Mouse (Mus musculus): ENCODE data around the gene Ptpn9. TPM values are rescaled to one million over a fixed set of nuclear protein-coding genes. Genes with fewer than 3 reads are reported as not detected.
A peak's percentile ranks its signal among the peaks of the same experiment; 100 is the strongest.

Ptpn9 gene
- total RNA-seq (2012; rRNA removed) (10.4 and 11.3 TPM in 2 replicates), total RNA-seq (2014; rRNA removed) (10.4 and 10.9 TPM in 2 replicates), polyA plus RNA-seq (2012; ENCODE audit: insufficient read length, low read depth) (17.7 and 21.3 TPM in 2 replicates)

DNA sequence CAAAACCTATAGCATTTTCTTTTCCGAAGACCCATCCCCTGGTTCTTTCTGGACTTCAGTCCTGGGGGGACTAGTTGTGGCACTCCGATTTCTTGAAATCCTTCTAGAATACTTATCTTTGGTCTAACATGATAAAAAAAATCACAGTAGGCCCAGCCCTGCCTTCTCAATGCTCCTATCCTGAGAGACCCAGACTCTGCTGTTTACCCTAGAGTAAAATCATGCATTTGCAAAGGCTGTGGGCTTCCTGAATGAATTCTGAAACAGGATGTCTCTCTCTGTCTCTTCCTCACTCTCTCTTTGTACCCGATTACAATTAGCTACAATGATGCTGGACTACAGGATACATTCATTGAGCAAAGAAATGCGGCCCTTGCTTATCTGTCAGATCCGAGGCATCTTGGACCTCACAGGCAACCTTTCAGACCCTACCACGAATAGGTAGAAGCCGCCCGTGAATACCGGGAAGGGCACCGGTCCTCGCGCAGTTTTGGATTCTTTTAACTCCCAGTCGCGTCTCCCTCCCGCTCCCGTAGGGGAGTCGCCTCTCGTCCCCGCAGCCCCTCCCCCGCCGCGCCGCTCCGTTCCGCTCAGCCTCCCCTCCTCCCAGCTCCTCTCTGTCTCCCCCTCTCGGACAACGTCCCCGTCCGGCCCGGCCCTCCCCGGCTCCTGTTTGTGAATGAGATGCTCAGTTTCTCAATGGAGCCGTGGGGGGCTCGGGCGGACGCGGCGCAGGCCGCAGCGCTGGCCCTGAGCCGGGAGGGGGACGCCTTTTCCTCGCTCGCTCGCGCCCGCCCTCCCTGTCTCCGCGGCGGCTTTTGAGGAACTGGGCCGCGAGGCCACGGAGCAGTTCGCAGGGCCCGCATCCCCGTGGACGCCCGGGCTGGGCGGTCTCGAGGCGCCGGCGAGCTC is at the start of gene Ptpn9:
Ptpn9 (plus strand) TSS at position 638 of the 912 bp plus-strand sequence.
- H3K9ac ChIP-seq (ENCODE audit: insufficient read depth, low read depth) = peak within 1 kb of the TSS; percentile 91
- H3K4me3 ChIP-seq (replicated peaks in 1 of 3; ENCODE audit: low read depth in 2 of 3, low read length in 2 of 3, poor library complexity in 1 of 3) = peak within 1 kb of the TSS; percentile 84 to 93 (median 85)
- H3K27me3 ChIP-seq (replicated peaks) = no peaks in the 10 kb centered on the region
- H3K27ac ChIP-seq (ENCODE audit: insufficient read depth, low read depth) = peak within 1 kb of the TSS; percentile 66
- DNase-seq (ENCODE audit: extremely low read depth) = peak; percentile 77
- H3K4me1 ChIP-seq (ENCODE audit: control insufficient read depth in 1 of 2, insufficient read depth in 2 of 2) = peaks cover 3 to 9% of the 10 kb centered on the region in 2 experiments; a peak in 3 of 4 replicates
- no peaks in the 10 kb centered on the region for H3K9me3 ChIP-seq (replicated peaks; ENCODE audit: low read length)
- peak within 1 kb of the TSS; percentile 89 for H3K4me2 ChIP-seq (ENCODE audit: insufficient read depth, low read depth, poor library complexity, severe bottlenecking)
- in situ Hi-C loops (cut with MboI; ENCODE audit: low pct_ligation_motif_present, low pct_unique_long_range_greater_than_20kb, low sequenced_read_pairs) = no loop called here
- peaks cover 23% of the 10 kb centered on the region for H3K79me2 ChIP-seq (replicated peaks; ENCODE audit: control insufficient read depth, extremely low read depth, insufficient read depth, poor library complexity, severe bottlenecking)
- H3K36me3 ChIP-seq (replicated peaks in 1 of 2; ENCODE audit: control insufficient read depth in 1 of 2, insufficient read depth in 1 of 2, low read length in 1 of 2) = peaks cover 0 to 2% of the 10 kb centered on the region in 2 experiments
- dilution Hi-C loops (cut with MboI; ENCODE audit: extremely low pct_ligation_motif_present, extremely low pct_unique_long_range_greater_than_20kb, low sequenced_read_pairs) = no loop called here
- TF ChIP-seq CTCF (conservative IDR thresholded peaks at IDR 0.05 in 1 of 2, IDR thresholded peaks at IDR 0.05 in 1 of 2; ENCODE audit: low read depth in 2 of 2, low read length in 2 of 2) (peak in 1 of 2 experiments; percentile 72; a peak in 2 of 4 replicates), ZKSCAN1 (IDR thresholded peaks at IDR 0.05; ENCODE audit: borderline replicate concordance, low read depth, low read length) (no peak; the same call in 1 of the 2 replicates), E2F4 (IDR thresholded peaks at IDR 0.05; ENCODE audit: insufficient replicate concordance, low read depth, low read length) (no peak), NELFE (IDR thresholded peaks at IDR 0.05; ENCODE audit: low read depth, low read length) (peak; percentile 76), MEF2A (IDR thresholded peaks at IDR 0.05; ENCODE audit: borderline replicate concordance, low read depth, low read length) (0 out of 2 replicates have a peak, but pooled peaks have one; percentile 47), TCF12 (IDR thresholded peaks at IDR 0.05; ENCODE audit: low read depth, low read length) (peak; percentile 87), IRF4 (IDR thresholded peaks at IDR 0.05; ENCODE audit: low read depth, low read length) (peak; percentile 76), CHD1 (IDR thresholded peaks at IDR 0.05; ENCODE audit: low read depth, low read length) (no peak), MXI1 (IDR thresholded peaks at IDR 0.05; ENCODE audit: low read depth, low read length) (0 out of 2 replicates have a peak, but pooled peaks have one; percentile 21), RAD21 (IDR thresholded peaks at IDR 0.05; ENCODE audit: low read depth, low read length) (no peak; the same call in 1 of the 2 replicates), USF2 (conservative IDR thresholded peaks at IDR 0.05; ENCODE audit: low read depth, low read length) (no peak), POLR2A (IDR thresholded peaks at IDR 0.05; ENCODE audit: low read depth, low read length) (peak; percentile 72), TBP (conservative IDR thresholded peaks at IDR 0.05; ENCODE audit: low read depth, low read length) (0 out of 2 replicates have a peak, but pooled peaks have one; percentile 43), BHLHE40 (IDR thresholded peaks at IDR 0.05; ENCODE audit: low read depth, low read length) (no peak; the same call in 1 of the 2 replicates), ZMIZ1 (IDR thresholded peaks at IDR 0.05; ENCODE audit: low read depth, low read length) (0 out of 2 replicates have a peak, but pooled peaks have one; percentile 64), JUND (conservative IDR thresholded peaks at IDR 0.05; ENCODE audit: low read depth, low read length) (no peak), SIN3A (IDR thresholded peaks at IDR 0.05; ENCODE audit: low read length) (peak; percentile 76; the same call in 1 of the 2 replicates), HCFC1 (IDR thresholded peaks at IDR 0.05; ENCODE audit: low read depth, low read length) (peak; percentile 48), ETS1 (conservative IDR thresholded peaks at IDR 0.05; ENCODE audit: low read depth, low read length) (no peak), MAFK (IDR thresholded peaks at IDR 0.05; ENCODE audit: insufficient replicate concordance, low read length) (no peak), NRF1 (IDR thresholded peaks at IDR 0.05; ENCODE audit: low read depth, low read length) (no peak), SMC3 (IDR thresholded peaks at IDR 0.05; ENCODE audit: low read depth, low read length) (peak; percentile 42), PAX5 (IDR thresholded peaks at IDR 0.05; ENCODE audit: low read length) (no peak), UBTF (IDR thresholded peaks at IDR 0.05; ENCODE audit: low read depth, low read length) (no peak; the same call in none of the 2 replicates), POLR2AphosphoS2 (IDR thresholded peaks at IDR 0.05; ENCODE audit: low read depth, low read length) (no peak), MYC (IDR thresholded peaks at IDR 0.05; ENCODE audit: low read depth, low read length) (no peak), GABPA (IDR thresholded peaks at IDR 0.05; ENCODE audit: insufficient replicate concordance, low read depth, low read length) (no peak), EP300 (IDR thresholded peaks at IDR 0.05; ENCODE audit: low read length) (no peak), JUN (IDR thresholded peaks at IDR 0.05; ENCODE audit: insufficient read depth, low read depth, low read length) (no peak), RCOR1 (conservative IDR thresholded peaks at IDR 0.05; ENCODE audit: low read depth, low read length) (no peak), KAT2A (IDR thresholded peaks at IDR 0.05; ENCODE audit: insufficient replicate concordance, low read length) (0 out of 2 replicates have a peak, but pooled peaks have one; percentile 45), ELF1 (IDR thresholded peaks at IDR 0.05; ENCODE audit: low read depth, low read length) (peak; percentile 65), CHD2 (IDR thresholded peaks at IDR 0.05; ENCODE audit: low read length) (peak; percentile 97), USF1 (IDR thresholded peaks at IDR 0.05; ENCODE audit: low read depth, low read length) (no peak), MAZ (IDR thresholded peaks at IDR 0.05; ENCODE audit: low read depth, low read length) (peak; percentile 94; the same call in 1 of the 2 replicates), ZC3H11A (IDR thresholded peaks at IDR 0.05; ENCODE audit: low read depth, low read length) (no peak), MAX (IDR thresholded peaks at IDR 0.05; ENCODE audit: low read length) (no peak; the same call in 1 of the 2 replicates)

All from CH12.LX (cell line).